Mouse (Mus musculus) CH12.LX (cell line): ENCODE measurements around the gene Mmd.

Experiments used
- BHLHE40 ChIP-seq: IDR thresholded peaks from 2 replicates; pipeline ENCODE4 v1.6.1; 2011; ENCODE audit warnings: mild to moderate bottlenecking, low read depth, low read length, improper control_type of control experiment
- CTCF ChIP-seq, 2 experiments: IDR thresholded peaks in 1 of 2; conservative IDR thresholded peaks in 1 of 2; 2 replicates each; pipeline ENCODE4 v1.5.1; 2011 to 2012; ENCODE audit warnings: low read depth in 2 of 2, low read length in 2 of 2, improper control_type of control experiment in 1 of 2, inconsistent platforms in 1 of 2, mild to moderate bottlenecking in 1 of 2, moderate library complexity in 1 of 2
- GABPA ChIP-seq: IDR thresholded peaks from 2 replicates; pipeline ENCODE4 v1.6.1; 2012; ENCODE audit warnings: low read depth, low read length, improper control_type of control experiment, inconsistent platforms; ENCODE audit not compliant: insufficient replicate concordance
- JUND ChIP-seq: conservative IDR thresholded peaks from 2 replicates; pipeline ENCODE4 v1.6.1; 2011; ENCODE audit warnings: low read depth, low read length, improper control_type of control experiment
- POLR2A ChIP-seq: IDR thresholded peaks from 2 replicates; pipeline ENCODE4 v1.6.1; 2011; ENCODE audit warnings: low read depth, mild to moderate bottlenecking, improper control_type of control experiment, low read length
- USF1 ChIP-seq: IDR thresholded peaks from 2 replicates; pipeline ENCODE4 v1.6.1; 2014; ENCODE audit warnings: low read depth, mild to moderate bottlenecking, inconsistent platforms, low read length, improper control_type of control experiment
- ZMIZ1 ChIP-seq: IDR thresholded peaks from 2 replicates; pipeline ENCODE4 v1.6.1; 2012; ENCODE audit warnings: low read depth, mild to moderate bottlenecking, inconsistent platforms, low read length, improper control_type of control experiment

DNA sequence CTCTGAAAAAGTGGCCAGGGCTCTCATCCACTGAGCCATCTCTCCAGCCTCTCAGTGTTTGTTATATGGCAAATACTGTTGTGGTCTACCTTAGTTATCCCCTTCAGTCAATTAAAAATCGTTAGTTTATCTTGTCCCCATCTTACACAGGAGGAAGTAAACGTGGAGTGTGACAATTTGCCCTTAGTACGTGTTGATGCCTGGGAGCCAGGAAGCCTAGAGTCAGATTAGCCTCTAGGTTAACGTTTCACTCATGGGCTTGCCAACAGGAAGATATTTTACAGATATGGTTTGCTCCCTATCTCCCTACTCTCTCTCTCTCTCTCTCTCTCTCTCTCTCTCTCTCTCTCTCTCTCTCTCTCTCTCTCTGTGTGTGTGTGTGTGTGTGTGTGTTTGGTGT lies 33.9 kb downstream of the Mmd start:
- no peak for TF ChIP-seq USF1
- TF ChIP-seq CTCF (conservative IDR thresholded peaks at IDR 0.05 in 1 of 2, IDR thresholded peaks at IDR 0.05 in 1 of 2; ENCODE audit: low read depth in 2 of 2, low read length in 2 of 2), result no peak
- no peak for TF ChIP-seq POLR2A
- no peak for TF ChIP-seq ZMIZ1
- no peak for TF ChIP-seq BHLHE40
- TF ChIP-seq JUND, result no peak
- no peak for TF ChIP-seq GABPA
